Mouse (Mus musculus) lung, adult 18-20 months (tissue): ENCODE results near the gene Dnajc13.

Source experiments
- DNase-seq, 2 experiments: peaks; one replicate each; pipeline ENCODE4 v3.0.0; 2022; ENCODE audit warnings: mixed read lengths in 2 of 2

Gene Dnajc13

DNA sequence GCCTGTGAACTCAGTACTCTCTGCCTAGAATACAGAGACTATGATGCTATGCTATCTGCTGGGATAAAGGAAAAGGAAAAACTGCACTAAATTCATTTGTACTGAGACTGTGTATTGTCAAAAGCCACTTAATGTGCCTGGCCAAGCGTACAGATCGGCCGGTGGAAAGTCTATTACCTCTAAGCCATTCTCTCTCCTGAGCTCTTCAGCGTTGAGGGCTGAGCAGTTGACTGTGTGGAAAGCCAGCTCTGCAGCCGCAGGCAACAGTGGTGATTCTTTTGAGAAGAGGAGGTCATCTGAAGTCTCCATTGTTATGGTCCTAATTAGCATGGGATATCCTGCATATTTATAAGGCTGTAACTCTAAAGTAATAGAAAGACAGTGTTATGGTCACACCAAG lies 80.4 kb downstream of the Dnajc13 start:
- no peak for DNase-seq

DNA sequence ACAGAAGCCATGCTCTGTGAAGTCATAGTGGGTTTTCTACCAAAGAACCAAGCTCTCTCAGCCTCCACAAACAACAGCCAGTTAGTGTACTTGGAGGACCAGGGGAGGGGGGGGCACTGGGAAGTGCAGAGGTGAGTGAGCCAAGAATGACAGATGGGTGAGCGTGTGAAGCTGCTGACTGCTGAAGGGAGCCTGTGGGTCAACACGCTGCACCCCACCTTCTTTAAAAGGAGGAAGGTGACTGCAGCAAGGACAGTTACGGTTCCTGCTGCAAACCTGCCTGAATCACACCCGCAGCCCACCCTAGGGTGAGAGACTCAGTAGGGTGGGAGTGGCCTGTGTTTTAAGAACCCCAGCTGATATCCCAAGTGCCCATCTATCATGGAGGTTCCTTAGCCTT lies 81.1 kb downstream of the Dnajc13 start:
- no peak for DNase-seq

DNA sequence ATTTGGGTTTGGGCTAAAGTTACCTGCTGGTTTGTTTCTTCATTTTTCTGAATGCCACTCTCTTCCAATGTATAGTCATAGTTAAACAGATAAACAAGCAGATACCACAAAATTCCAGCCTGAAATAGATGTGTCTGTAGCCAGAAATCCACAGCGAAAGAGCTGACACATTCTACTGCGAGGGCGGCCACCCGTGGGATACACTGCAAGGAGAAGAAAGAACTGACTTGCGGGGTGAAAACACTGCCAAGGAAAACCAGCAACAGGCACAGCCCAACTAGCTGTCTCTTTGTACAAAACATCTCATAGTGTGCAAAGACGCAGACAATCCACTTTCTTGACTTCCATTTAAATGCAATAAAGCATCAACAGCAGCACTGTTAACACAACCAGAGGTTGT lies 82.7 kb downstream of the Dnajc13 start:
- DNase-seq = no peak

DNA sequence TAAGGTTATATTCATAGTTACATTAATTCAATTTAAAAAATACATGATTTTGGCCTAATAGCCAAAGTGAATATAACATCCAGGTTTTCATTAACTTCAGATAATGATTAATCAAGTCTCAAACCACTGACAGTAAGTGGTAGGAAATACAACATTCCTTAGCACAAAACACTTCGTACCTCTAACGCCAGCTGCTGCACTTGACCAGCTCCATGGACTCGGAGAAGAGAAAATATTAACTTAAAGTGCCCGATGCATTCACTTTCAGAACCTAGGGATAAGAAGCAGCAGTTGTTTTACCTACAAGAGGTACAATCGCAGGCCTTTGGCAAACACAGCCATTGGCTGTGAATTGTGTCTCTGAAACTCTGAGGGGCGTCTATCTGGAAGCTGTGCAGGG lies 90.4 kb downstream of the Dnajc13 start:
- DNase-seq = no peak

DNA sequence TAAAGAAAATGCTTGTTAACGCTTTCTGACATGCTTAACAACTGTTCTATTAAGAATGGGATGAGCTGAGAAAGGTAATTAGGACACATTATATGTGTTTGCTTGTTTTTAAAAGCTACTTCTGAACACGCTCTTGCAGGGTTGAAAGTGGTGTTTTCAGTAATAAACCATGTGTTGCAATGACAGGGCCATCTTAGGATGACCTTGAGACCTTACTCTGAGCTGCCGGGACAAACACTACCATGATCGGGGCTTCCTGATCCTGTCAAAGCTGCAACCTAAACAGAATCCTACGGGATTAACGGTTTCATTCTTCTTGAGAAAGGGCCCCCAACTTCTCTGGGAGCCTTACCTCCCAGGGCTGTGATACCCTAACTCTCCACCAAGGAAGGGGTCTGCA lies 91.1 kb downstream of the Dnajc13 start:
- DNase-seq = no peak

DNA sequence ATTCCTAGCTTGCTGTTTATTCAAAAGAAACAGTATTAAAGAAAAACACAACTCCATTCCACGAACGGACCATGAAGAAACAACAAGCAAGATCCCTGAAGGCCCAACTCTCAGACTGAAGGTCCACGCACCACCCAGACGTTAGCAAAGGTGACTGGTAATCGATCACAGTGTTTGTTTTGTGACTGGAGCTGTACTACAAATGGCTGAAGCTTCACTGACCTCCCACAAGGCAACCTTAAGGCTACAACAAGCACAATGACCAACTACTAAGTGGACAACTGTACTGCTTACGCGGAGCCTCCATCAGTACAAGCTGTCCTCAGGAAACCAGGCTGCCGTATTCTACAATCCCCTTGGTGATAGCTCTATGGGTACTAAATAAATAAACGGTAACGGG lies 92.7 kb downstream of the Dnajc13 start:
- DNase-seq = no peak

DNA sequence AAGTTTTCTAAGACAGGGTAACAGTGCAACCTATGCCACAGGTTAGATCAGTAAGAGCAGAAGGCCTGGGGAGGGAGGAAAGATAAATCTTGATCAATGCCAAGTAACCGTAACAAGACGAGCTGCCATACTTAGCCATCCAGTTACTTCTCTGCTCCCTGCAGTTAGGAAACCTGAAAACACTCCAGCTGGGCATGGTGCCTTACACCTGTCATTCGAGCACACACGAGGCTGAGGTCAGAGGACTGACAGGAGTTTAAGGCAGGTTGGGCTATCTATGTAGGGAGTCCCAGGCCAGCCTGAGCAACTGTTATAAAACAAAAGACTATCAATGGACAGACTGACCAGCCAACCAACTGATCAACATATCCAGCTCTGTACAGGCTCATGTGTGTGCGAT lies 96.8 kb downstream of the Dnajc13 start:
- no peak for DNase-seq

DNA sequence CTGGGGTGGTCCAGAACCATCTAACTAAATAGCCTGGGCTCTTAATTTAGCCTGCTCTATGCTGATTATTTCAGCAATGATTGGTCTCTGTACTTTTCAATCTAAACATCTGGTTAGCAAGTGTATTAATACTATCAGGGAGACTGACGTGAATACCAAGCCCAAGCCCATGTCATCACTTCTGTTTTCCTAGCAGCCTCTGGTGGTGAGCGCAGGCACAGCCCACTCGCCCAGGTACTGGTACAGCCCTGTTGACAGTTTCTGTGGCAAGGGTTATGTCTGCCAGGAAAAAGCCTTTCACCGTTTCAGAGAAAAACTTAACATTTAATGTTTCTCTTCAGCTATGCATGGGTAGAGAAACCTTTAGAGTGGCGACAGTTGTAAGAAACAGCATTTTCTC lies 98.5 kb downstream of the Dnajc13 start:
- DNase-seq = no peak

DNA sequence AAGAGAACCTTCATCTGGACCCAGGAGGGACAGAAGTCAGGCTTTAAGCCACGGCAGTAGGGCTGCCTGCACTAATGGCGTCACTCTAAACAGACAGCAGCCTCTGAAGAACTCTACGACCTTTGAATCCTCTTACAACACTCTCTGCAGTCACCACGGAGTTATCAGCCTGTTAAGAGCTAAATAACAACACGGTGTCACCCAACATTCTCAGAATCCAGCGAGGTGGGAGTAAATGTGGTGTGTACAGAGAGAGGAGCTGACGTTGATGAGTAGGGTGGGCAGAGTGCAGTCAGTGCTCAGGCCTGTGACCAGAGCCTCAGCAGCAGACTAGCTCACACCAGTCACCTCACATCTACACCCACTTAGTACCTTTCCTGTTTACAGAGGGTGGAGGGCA lies 101.6 kb downstream of the Dnajc13 start:
- no peak for DNase-seq

DNA sequence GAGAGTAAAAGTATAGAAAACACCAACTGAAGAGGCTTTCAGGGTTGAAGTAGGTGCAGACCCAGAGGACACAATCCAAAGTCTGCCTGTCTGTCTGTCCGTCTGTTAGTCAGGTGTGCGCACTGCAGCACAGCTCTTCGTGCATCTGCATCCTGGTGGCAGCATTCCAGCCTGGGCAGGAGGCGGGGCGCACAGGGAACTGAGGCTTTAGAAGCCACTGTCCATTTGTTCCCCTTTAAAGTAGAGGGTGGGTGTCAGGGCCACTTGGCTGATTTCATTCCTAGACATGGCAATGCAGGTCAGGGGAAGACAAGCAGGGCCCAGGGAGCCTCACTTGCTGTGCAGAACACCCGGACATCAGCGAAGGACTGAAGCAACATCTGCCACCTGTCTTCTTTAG lies 105.4 kb downstream of the Dnajc13 start:
- no peak for DNase-seq

DNA sequence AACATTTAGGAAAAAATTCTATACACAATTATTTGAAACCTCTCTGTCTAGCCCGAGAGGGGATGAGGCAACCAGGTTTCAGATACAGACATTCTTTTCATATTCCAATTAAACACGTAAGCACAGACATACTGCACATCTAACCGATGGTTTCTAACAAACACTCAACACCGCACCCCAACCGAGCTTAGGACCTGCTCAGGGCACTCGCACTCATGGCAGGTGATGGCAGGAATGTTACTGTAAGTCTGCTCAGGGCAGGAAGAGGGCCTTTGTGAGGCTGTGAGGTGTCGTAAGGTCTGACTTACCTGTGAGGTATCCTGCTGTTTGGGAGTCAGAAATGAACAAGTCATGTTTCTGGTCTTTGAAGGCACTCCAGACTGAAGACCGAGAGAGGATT lies 106.2 kb downstream of the Dnajc13 start:
- DNase-seq = no peak

DNA sequence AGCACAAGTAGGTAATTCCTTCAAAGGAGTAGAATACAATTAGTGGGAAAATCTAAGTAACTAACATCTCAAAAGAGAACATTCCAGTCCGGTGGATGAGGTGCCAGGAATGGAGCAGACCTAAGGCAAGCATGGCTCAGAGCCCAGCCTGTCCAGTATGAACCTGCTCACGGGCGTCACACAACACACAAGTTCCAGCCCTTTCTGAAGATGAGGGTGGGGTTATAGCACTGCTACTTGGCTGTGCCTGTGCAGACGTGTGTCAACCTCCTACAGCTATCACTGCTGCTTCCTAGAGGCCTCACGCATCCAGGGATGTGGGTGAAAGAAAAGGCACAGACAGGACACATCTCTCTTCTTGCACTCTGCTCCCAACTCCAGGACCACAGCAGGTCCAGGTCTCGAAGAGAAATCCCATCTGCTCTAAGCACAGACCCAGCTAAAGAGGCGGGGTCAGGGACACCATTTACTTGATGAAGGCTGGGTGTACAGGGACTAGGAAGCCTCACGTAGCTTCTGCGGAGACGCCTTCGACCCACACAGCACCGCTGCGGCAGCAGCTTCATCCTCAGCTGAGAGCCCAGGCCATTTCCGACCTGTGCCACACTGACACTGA lies 107.5 kb downstream of the Dnajc13 start:
- DNase-seq = no peak

DNA sequence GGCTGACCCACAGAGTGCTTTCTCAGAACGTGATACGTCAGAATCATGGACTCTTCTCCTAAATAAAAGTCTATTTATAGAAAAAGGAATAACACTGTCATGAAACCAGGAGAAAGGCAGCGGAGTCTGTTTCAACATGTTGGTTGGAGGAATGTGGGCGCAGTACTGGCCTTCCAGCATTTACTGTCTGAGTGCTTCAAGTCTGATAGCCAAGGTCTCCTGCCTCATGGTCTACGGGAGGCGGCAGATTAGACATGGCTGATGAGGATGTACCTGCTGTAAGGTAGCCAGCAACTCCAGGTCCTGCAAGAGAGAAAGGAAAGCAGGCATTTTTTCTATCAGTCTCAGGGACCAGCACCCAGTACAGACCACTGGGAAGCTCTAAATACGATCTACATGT lies 110.6 kb downstream of the Dnajc13 start:
- no peak for DNase-seq

DNA sequence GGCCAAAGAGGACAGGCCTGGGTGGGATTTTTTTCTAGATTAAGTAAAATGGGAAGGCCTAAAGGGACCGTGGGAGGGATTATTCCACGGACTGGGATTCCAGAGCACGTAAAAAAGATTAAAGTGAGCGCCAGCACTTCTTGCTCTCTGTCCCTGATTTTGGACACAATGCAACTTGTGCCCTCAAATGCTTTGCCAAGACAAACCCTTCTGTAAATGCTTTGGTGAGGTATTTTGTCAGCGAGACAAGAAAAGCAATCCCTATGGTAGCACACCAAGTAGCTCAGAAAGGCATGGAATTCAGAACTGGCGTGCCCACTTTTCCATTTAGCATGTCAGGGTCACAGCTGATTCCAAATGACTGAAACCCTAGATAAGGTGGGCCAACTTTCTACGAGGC lies 113.8 kb downstream of the Dnajc13 start:
- no peak for DNase-seq

DNA sequence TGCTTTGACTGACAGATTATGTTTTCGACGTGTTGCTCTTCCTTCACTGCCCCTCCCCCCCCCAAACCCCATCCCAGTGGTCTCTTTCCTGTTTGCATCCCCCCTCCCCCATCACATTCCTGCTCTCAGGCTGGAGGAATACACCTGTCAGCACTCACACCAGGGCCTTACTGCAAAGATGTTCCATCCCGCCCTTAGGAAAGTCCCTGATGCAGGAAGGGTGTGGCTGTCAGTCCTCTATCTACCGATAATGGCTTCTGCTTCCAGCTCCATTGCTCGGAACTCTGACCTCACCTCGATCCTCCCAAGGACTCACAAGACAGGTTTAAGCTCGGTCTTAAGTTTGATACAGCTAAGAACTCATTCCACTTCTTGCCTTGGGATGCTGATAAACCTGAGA lies 116.0 kb downstream of the Dnajc13 start:
- DNase-seq = no peak

DNA sequence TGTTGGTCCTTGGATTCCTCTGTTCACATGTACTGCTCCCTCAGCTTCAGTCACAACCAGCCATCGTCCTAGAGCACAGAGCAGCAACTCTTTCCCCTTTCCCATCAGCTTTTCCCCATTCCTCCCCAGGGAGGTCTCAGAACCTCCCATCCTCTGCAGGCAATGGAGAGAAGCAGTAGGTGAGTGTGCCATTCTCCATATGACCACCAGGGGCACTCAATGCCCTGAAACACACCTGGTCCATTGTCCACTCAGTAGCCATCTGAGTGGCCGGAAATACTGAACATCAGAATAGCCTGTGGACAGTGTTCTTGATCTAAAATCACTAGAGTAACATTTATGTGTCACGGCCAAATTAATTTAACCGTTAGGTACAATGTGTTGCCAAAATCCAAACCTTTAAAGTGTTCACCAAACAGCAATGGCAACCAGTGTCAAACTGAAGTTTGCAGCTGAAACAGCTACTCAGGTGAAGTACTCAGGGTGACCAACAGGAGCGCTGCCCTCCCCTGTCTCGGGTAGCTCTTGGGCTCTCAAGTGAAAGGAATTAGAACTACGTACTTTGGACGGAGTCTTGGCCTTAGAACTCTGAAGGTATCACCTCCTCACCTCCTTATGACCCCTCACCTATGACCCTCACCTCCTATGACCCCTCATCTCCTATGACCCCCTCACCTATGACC lies 118.3 kb downstream of the Dnajc13 start:
- DNase-seq = no peak

DNA sequence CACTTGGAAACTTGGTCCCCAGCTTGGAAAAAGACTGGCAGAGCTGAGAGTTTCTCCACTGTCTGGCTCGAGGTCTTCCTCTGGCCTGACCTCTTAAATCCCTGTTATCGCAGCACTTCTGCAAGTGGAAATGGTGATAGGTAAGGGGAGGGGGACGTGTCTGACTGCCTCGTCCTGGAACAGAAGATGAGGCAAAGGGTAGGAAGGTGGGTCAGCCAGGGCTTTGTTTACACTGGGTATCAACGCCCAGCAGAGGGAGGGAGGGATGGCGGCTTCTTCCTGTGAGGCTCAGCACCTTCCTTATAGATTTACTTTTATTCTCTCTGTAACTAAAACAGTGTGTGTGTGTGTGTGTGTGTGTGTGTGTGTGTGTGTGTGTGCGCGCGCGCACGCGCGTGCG lies 119.9 kb downstream of the Dnajc13 start:
- DNase-seq = no peak

DNA sequence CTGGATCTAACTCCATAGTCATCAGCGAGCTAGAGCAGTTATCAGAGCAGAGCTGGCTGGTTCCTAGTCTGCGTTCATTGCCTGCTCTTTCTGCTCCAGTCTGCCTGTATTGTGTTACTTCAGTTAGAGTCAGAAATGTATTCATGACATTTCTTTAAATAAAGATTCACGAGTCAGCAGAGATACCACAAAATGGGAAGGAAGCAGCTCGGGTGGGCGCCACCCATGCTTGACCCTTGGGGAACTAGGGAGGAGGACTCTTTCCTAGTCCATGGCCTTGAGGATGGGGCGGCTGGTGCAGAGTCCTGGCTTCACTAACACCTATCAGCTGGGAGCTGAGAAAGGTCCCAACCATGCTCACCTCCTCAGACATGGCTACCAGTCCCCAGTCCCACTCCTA lies 122.4 kb downstream of the Dnajc13 start:
- no peak for DNase-seq

DNA sequence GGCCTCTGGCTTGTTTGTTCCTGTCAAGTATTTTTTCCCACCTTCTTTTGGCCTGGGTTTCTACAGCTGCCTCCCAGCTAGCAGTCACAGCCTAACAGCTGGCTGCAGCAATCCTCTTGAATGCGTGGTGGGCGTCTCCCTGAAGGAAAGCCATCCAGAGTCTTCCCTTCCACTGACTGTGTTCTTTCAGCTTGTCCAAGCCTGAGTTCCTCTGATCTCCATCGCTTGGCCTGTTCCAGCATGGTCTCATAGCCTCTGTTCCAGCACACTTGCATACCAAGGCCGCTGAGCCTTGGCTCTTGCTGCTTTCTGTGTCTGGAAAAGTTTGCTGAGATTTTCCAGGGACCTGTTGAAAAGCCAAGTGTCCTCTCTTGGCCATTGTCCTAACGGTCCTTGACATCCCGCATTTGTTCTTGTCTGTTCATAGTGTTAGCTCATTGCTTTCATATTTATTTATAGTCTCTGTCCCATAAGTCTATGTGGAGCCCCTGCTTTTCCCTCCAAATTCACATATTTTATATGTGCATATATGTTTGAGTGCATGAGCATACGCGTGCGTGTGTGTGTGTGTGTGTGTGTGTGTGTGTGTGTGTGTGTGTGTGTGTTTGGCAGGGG lies 132.5 kb downstream of the Dnajc13 start:
- no peak for DNase-seq

DNA sequence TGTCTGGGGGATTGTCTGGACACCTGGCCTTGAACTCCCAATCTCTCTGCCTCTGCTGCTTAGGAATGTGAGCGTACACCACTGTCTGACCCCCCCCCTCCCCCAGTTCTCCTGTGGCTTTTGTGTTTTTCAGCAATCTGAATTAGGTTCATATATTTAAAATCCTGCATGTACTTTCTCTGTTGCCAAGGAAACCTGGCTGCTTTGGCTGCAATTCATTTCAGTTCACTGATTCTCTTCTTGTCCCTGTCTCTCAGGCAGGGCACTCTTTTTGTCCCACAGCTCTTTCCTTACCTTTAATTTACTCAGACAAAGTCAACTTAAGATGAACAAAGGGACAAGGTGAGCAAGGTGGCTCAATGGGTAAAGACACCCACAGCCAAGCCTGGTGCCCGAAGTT lies 134.6 kb downstream of the Dnajc13 start:
- no peak for DNase-seq

DNA sequence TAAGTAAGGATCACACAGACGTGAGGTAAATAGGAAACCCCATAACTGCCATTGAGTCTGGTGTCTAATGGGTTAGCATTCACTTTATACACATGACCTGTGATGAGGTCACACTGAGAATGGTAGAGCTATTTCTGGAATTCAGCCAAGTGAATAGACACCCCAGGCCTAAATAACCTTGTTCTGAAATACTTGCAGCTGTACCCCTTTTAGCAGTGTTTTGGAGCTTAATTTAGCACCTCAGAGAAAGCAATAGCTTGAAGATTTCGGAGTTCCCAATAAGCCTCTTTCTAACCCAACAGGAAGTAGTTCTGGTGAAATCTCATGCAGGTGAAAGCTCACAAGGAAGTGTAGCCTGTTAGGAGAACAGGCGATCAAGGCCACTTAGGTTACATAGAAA lies 135.9 kb downstream of the Dnajc13 start, which contains the start of gene Ackr4:
Gene Ackr4, minus strand, starts transcription at position 101 of the 400 bp plus-strand sequence.
- no peak for DNase-seq

DNA sequence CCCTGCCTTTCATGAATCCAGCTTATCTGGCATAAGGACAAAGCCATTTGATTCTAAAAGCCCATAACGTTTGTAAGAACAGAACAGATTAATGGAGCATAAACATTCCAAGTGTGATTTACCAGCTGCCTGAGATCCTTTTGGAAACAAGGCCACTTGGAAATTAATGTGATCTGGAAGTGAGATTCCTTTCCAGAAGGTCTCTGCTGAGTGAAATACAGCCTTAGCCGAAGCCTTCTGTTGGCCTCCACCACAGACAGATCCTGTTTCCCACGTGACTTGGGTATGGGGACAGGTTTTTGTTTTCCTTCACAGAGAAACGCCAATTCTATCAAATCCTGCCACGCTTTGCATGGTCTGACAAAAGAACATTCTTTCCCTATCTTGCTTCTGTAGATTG lies 139.1 kb downstream of the Dnajc13 start:
- no peak for DNase-seq

DNA sequence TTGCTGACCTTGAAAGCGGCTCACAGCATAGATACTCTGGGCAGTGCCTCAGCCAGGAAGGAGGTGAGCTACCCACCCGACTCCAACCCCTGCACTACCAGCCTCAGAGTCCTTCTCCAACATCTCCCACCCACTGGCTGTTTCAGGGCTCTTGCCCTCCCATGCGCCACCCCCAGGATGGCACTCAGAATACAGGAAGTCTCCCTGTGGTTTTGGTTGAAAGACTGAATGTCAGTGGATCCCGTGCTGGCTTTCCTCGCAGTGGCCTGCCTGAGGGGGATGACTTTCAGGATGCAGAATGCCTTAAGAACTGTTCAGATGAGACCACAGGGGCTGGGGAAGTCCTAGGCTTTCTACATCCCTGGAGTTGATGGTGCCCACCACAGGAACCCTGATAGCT lies 139.6 kb downstream of the Dnajc13 start:
- DNase-seq = no peak

DNA sequence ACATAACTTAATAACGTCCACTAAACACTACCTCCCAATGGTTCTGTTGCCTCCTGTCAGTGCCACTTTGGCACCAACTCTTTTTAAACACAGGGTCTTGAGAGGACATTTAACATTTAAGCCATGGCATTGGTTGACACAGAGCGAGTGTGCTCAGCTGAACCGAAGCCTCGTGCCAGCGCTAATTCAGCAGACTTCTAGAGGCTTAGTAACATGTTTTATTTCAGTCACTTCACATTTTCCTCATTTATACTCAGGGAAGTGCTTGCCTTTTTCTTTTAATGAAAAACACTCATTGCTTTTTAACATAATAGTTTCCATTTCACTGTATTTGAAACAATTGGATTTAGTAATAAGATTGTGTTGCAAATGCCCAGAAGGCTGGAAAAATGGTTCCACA lies 153.6 kb downstream of the Dnajc13 start:
- no peak for DNase-seq
